Mouse (Mus musculus) midbrain, postnatal 0 days (tissue): ENCODE data around the gene Trpc7. TPM values are rescaled to one million over a fixed set of nuclear protein-coding genes. Genes with fewer than 3 reads are reported as not detected.

ENCODE experiments used
- ATAC-seq: fragments of 200-750 bp; cut with Nextera tagmentation; 2 replicates; pipeline ENCODE4 v1.8.0; 2017; ENCODE audit warnings: moderate number of reproducible peaks, mild to moderate bottlenecking, moderate TSS enrichment, moderate library complexity; ENCODE audit not compliant: low FRiP score
- DNase-seq: peaks from one replicate; pipeline ENCODE4 v3.0.0-alpha.2; 2015; ENCODE audit warnings: low spot score
- H3K27ac ChIP-seq: fragments of 300-500 bp; sonication (generic); 2 replicates; pipeline ENCODE4 v1.5.1; 2014; ENCODE audit warnings: low read depth, mild to moderate bottlenecking, low read length, mixed read lengths
- H3K27me3 ChIP-seq: fragments of 300-500 bp; sonication (generic); 2 replicates; pipeline ENCODE4 v1.6.1; 2014; ENCODE audit warnings: low read length, control low read depth, mixed read lengths; ENCODE audit not compliant: insufficient read depth
- H3K36me3 ChIP-seq: fragments of 300-500 bp; sonication (generic); 2 replicates; pipeline ENCODE4 v1.6.1; 2014; ENCODE audit warnings: low read length, control low read depth, mixed read lengths; ENCODE audit not compliant: insufficient read depth
- H3K4me1 ChIP-seq: fragments of 300-500 bp; sonication (generic); 2 replicates; pipeline ENCODE4 v1.6.1; 2014; ENCODE audit warnings: mild to moderate bottlenecking, control low read depth, antibody characterized with exemption, low read length, mixed read lengths; ENCODE audit not compliant: insufficient read depth
- H3K4me2 ChIP-seq: fragments of 300-500 bp; sonication (generic); 2 replicates; pipeline ENCODE4 v1.6.1; 2014; ENCODE audit warnings: low read depth, mild to moderate bottlenecking, low read length, mixed read lengths; ENCODE audit not compliant: poor library complexity, severe bottlenecking
- H3K4me3 ChIP-seq: fragments of 300-500 bp; sonication (generic); 2 replicates; pipeline ENCODE4 v1.5.1; 2014; ENCODE audit warnings: low read depth, mild to moderate bottlenecking, low read length, moderate library complexity
- H3K9ac ChIP-seq: fragments of 300-500 bp; sonication (generic); replicated peaks from 2 replicates; pipeline ENCODE4 v1.6.1; 2014; ENCODE audit warnings: mild to moderate bottlenecking, low read length, moderate library complexity, mixed read lengths; ENCODE audit not compliant: poor library complexity, severe bottlenecking
- H3K9me3 ChIP-seq: fragments of 300-500 bp; sonication (generic); 2 replicates; pipeline ENCODE4 v1.6.1; 2016; ENCODE audit warnings: low read length, control low read depth
- CTCF ChIP-seq: IDR thresholded peaks from 2 replicates; pipeline ENCODE4 v1.5.1; 2016; ENCODE audit warnings: antibody characterized with exemption, mild to moderate bottlenecking
- WGBS: fragments of 180-500 bp; shearing (Covaris S2); extraction: QIAGEN DNeasy Blood & Tissue Kit; methylation state at CpG from one replicate; pipeline ENCODE4 v1.1.7; 2014; 5-methylcytosine and 5-hydroxymethylcytosine counted together
- polyA plus RNA-seq: library from polyadenylated mRNA; unstranded; fragments of >200 nt; fragmentation: Nextera tagmentation; extraction: Ambion mirVana; gene quantifications from 2 replicates; pipeline ENCODE4 v1.2.1, GENCODE M21; 2015
- total RNA-seq: library from RNA; depleted of rRNA; stranded (reverse); fragments of >200 nt; gene quantifications from 2 replicates; pipeline ENCODE4 v1.2.3, GENCODE M21; 2014

Trpc7 gene
- total and polyA plus RNA-seq, 2 experiments from 2014 or later: 4.7 to 8.3 TPM

- ATAC-seq: peak; percentile 63; the same call in 1 of the 2 replicates
- Histone ChIP-seq H3K9ac (no peak overlapping the region), H3K4me1 (no peaks in the 10 kb centered on the region), H3K4me3 (no peak overlapping the region), H3K4me2 (peak overlapping the region; percentile 45), H3K9me3 (no peaks in the 10 kb centered on the region), H3K27me3 (no peaks in the 10 kb centered on the region), H3K27ac (no peak overlapping the region), H3K36me3 (no peaks in the 10 kb centered on the region)
- peak; percentile 93 for DNase-seq
- WGBS: 7% methylated on average over 27 of the region's 27 CpGs
- TF ChIP-seq CTCF: peak; percentile 100
These were observed 88.9 kb downstream of the Trpc7 start for GRCm38 (mm10) chr13:56806776-56807490.

- TF ChIP-seq CTCF: no peak
- Histone ChIP-seq H3K4me1 (no peaks in the 10 kb centered on the region), H3K9ac (no peak overlapping the region), H3K9me3 (no peaks in the 10 kb centered on the region), H3K27ac (no peak overlapping the region), H3K27me3 (no peaks in the 10 kb centered on the region), H3K4me3 (no peak overlapping the region), H3K4me2 (no peak overlapping the region), H3K36me3 (no peaks in the 10 kb centered on the region)
- DNase-seq (no peak), ATAC-seq (no peak)
- 80% methylated on average over 3 of the region's 3 CpGs for WGBS
These were observed 90.7 kb downstream of the Trpc7 start for GRCm38 (mm10) chr13:56805131-56805530.

GRCm38 (mm10) chr13:56797459-56797858 is 98.3 kb downstream of the Trpc7 start:
- no peak overlapping the region for H3K27ac ChIP-seq
- H3K9ac ChIP-seq: no peak overlapping the region
- 0 out of 2 replicates have a peak, but pooled peaks cover 7% of the 10 kb centered on the region for H3K4me1 ChIP-seq
- no peak for ATAC-seq
- no peak for DNase-seq
- no peaks in the 10 kb centered on the region for H3K9me3 ChIP-seq
- H3K36me3 ChIP-seq: peaks cover 3% of the 10 kb centered on the region; the same call in 1 of the 2 replicates
- no peak overlapping the region for H3K4me2 ChIP-seq
- H3K4me3 ChIP-seq: no peak overlapping the region
- TF ChIP-seq CTCF: no peak
- WGBS: 80% methylated on average over 7 of the region's 7 CpGs
- no peaks in the 10 kb centered on the region for H3K27me3 ChIP-seq

GRCm38 (mm10) chr13:56795501-56795900 is 100.3 kb downstream of the Trpc7 start:
- H3K4me2 ChIP-seq: no peak overlapping the region
- H3K27me3 ChIP-seq: no peaks in the 10 kb centered on the region
- H3K9me3 ChIP-seq: no peaks in the 10 kb centered on the region
- ATAC-seq (no peak), DNase-seq (no peak)
- no peak overlapping the region for H3K4me3 ChIP-seq
- H3K4me1 ChIP-seq: 0 out of 2 replicates have a peak, but pooled peaks cover 7% of the 10 kb centered on the region
- H3K36me3 ChIP-seq: peaks cover 3% of the 10 kb centered on the region; the same call in 1 of the 2 replicates
- no peak overlapping the region for H3K9ac ChIP-seq
- H3K27ac ChIP-seq: no peak overlapping the region
- 59% methylated on average over 7 of the region's 7 CpGs for WGBS
- TF ChIP-seq CTCF: no peak

- TF ChIP-seq CTCF: no peak
- Histone ChIP-seq H3K4me3 (no peak overlapping the region), H3K27ac (no peak overlapping the region), H3K4me1 (0 out of 2 replicates have a peak, but pooled peaks cover 7% of the 10 kb centered on the region), H3K9ac (no peak overlapping the region), H3K9me3 (no peaks in the 10 kb centered on the region), H3K4me2 (no peak overlapping the region), H3K36me3 (peaks cover 3% of the 10 kb centered on the region; the same call in 1 of the 2 replicates), H3K27me3 (no peaks in the 10 kb centered on the region)
- DNase-seq: no peak
- WGBS: 36% methylated on average over 7 of the region's 7 CpGs
- no peak for ATAC-seq
These were observed 101.4 kb downstream of the Trpc7 start for GRCm38 (mm10) chr13:56794441-56794840.

GRCm38 (mm10) chr13:56792844-56793243 is 102.9 kb downstream of the Trpc7 start:
- no peak overlapping the region for H3K4me3 ChIP-seq
- no peak for ATAC-seq
- H3K36me3 ChIP-seq: no peaks in the 10 kb centered on the region
- no peaks in the 10 kb centered on the region for H3K27me3 ChIP-seq
- H3K9ac ChIP-seq: no peak overlapping the region
- WGBS: 88% methylated on average over 3 of the region's 3 CpGs
- no peak overlapping the region for H3K4me2 ChIP-seq
- no peak for DNase-seq
- H3K27ac ChIP-seq: no peak overlapping the region
- no peak for TF ChIP-seq CTCF
- 0 out of 2 replicates have a peak, but pooled peaks cover 7% of the 10 kb centered on the region for H3K4me1 ChIP-seq
- H3K9me3 ChIP-seq: no peaks in the 10 kb centered on the region
